Mouse (Mus musculus) forebrain, embryonic 11.5 days (tissue): ENCODE measurements at regions not wholly inside any gene's neighbourhood (a gene's known extent, or its start where the extent isn't known, plus 50 kb on each side); places are given as distances from the start of the nearest gene placed in this dataset.

ENCODE experiments used
- ATAC-seq: fragments of 200-750 bp; cut with Nextera tagmentation; replicated peaks from 2 replicates; pipeline ENCODE4 v1.8.0; 2017; ENCODE audit warnings: moderate TSS enrichment; ENCODE audit not compliant: low FRiP score
- DNase-seq: peaks from one replicate; pipeline ENCODE4 v3.0.0-alpha.2; 2017; ENCODE audit warnings: low spot score
- H3K27ac ChIP-seq: fragments of 300-500 bp; sonication (generic); 2 replicates; pipeline ENCODE4 v1.5.1; 2014; ENCODE audit warnings: low read depth, low read length
- H3K27me3 ChIP-seq: fragments of 300-500 bp; sonication (generic); 2 replicates; pipeline ENCODE4 v1.6.1; 2014; ENCODE audit warnings: mild to moderate bottlenecking, low read length, mixed read lengths; ENCODE audit not compliant: control insufficient read depth, insufficient read depth
- H3K36me3 ChIP-seq: fragments of 300-500 bp; sonication (generic); 2 replicates; pipeline ENCODE4 v1.6.1; 2014; ENCODE audit warnings: mild to moderate bottlenecking, low read length, moderate library complexity, mixed read lengths; ENCODE audit not compliant: control insufficient read depth, insufficient read depth
- H3K4me1 ChIP-seq: fragments of 300-500 bp; sonication (generic); replicated peaks from 2 replicates; pipeline ENCODE4 v1.6.1; 2014; ENCODE audit warnings: low read length, mixed read lengths; ENCODE audit not compliant: control insufficient read depth, insufficient read depth
- H3K4me2 ChIP-seq: fragments of 300-500 bp; sonication (generic); 2 replicates; pipeline ENCODE4 v1.6.1; 2014; ENCODE audit warnings: low read depth, mild to moderate bottlenecking, low read length, moderate library complexity, mixed read lengths; ENCODE audit not compliant: severe bottlenecking
- H3K4me3 ChIP-seq: fragments of 300-500 bp; sonication (generic); 2 replicates; pipeline ENCODE4 v1.5.1; 2014; ENCODE audit warnings: low read depth, low read length
- H3K9ac ChIP-seq: fragments of 300-500 bp; sonication (generic); 2 replicates; pipeline ENCODE4 v1.6.1; 2014; ENCODE audit warnings: low read length
- H3K9me3 ChIP-seq: fragments of 300-500 bp; sonication (generic); 2 replicates; pipeline ENCODE4 v1.6.1; 2016; ENCODE audit warnings: low read length, mixed read lengths; ENCODE audit not compliant: control insufficient read depth
- WGBS: fragments of 180-500 bp; shearing (Covaris S2); extraction: QIAGEN DNeasy Blood & Tissue Kit; methylation state at CpG from one replicate; pipeline ENCODE4 v1.1.7; 2014; 5-methylcytosine and 5-hydroxymethylcytosine counted together

DNA sequence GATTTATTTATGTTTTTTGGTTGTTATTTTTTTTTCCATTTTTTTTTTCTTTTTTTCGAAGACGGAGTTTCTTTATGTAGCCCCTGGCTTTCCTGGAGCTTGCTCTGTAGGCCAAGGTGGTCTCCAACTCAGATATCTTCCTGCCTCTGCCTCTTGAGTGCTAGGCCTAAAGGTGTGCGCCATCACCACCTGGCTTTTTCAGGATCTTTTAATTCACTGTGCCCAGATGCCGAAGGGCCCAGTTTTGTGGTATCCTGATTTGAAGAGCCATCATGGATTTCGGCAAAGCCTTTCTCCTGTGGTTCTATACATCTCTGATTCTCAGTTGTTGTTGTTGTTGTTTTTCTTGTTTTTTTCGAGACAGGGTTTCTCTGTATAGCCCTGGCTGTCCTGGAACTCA is 72.3 kb upstream of the Nek6 start:
- H3K4me2 ChIP-seq, result no peak overlapping the region

GRCm38 (mm10) chr2:38439973-38440372 is 71.5 kb upstream of the Nek6 start:
- DNase-seq, result peak; percentile 22
- no peaks in the 10 kb centered on the region for H3K27me3 ChIP-seq
- no peaks in the 10 kb centered on the region for H3K9me3 ChIP-seq
- no peak overlapping the region for H3K4me3 ChIP-seq
- no peak overlapping the region for H3K27ac ChIP-seq
- no peak overlapping the region for H3K9ac ChIP-seq
- H3K4me1 ChIP-seq, result no peaks in the 10 kb centered on the region
- WGBS, result 86% methylated on average over 5 of the region's 5 CpGs
- H3K36me3 ChIP-seq, result no peaks in the 10 kb centered on the region
- H3K4me2 ChIP-seq, result no peak overlapping the region
- ATAC-seq, result no peak

More for the DNA sequence above, 72.3 kb upstream of the Nek6 start:
- WGBS, result 94% methylated on average over 6 of the region's 6 CpGs
- no peaks in the 10 kb centered on the region for H3K4me1 ChIP-seq
- DNase-seq (peak; percentile 4), ATAC-seq (no peak)
- no peaks in the 10 kb centered on the region for H3K27me3 ChIP-seq
- H3K36me3 ChIP-seq, result no peaks in the 10 kb centered on the region
- no peak overlapping the region for H3K27ac ChIP-seq
- H3K9ac ChIP-seq, result no peak overlapping the region
- H3K9me3 ChIP-seq, result no peaks in the 10 kb centered on the region
- no peak overlapping the region for H3K4me3 ChIP-seq

DNA sequence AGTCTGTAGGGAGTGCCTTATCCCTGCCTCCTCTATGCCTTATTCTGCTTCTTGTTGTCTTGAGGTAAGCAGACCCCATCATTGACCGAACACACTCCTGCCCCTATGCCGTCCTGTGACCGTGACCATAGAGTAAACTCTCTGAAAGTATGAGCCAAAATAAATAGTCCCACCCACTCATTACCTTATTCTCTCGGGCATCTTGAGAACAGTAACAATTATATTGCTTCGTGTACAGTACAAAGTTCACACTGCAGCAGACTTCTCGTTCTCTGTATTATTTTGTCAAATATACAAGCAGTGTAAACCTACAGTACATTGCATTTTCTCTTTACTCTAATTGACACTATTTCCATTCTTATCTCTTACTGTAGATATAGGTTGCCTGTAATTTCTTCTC is 62.4 kb upstream of the Nek6 start:
- Histone ChIP-seq H3K4me3 (no peak overlapping the region), H3K9me3 (no peaks in the 10 kb centered on the region), H3K4me2 (no peak overlapping the region), H3K27ac (no peak overlapping the region), H3K9ac (no peak overlapping the region), H3K36me3 (no peaks in the 10 kb centered on the region), H3K4me1 (no peaks in the 10 kb centered on the region), H3K27me3 (no peaks in the 10 kb centered on the region)
- DNase-seq, result no peak
- no peak for ATAC-seq
- WGBS, result 89% methylated on average over 6 of the region's 6 CpGs

- Histone ChIP-seq H3K4me1 (no peaks in the 10 kb centered on the region), H3K27me3 (no peaks in the 10 kb centered on the region), H3K9me3 (no peaks in the 10 kb centered on the region), H3K4me2 (no peak overlapping the region), H3K27ac (no peak overlapping the region), H3K36me3 (no peaks in the 10 kb centered on the region), H3K4me3 (no peak overlapping the region), H3K9ac (no peak overlapping the region)
- DNase-seq (no peak), ATAC-seq (no peak)
- WGBS, result 87% methylated on average over 3 of the region's 3 CpGs
Measured at GRCm38 (mm10) chr2:38456571-38456970, 54.9 kb upstream of the Nek6 start.

DNA sequence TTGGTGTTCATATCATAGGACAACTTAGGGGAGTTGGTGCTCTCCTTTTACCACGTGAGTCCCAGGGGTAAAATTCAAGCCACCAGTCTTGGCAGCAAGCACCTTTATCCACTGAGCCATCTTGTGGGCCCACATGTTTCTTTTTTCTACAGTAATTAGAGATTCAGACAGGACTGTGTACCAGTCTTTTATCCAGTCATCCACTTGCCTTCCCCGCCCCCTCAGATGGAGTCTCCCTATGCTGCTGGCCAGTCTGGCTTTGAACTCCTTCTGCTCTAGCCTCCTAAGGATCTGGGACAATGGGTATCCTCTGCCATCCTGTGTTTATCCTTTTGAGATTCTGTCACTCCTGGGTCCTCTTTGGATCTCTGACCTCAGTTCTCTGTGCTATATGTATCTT is 51.1 kb upstream of the Nek6 start:
- Histone ChIP-seq H3K9me3 (no peaks in the 10 kb centered on the region), H3K9ac (no peak overlapping the region), H3K27ac (no peak overlapping the region), H3K4me3 (no peak overlapping the region), H3K36me3 (no peaks in the 10 kb centered on the region), H3K4me2 (no peak overlapping the region), H3K4me1 (no peaks in the 10 kb centered on the region), H3K27me3 (no peaks in the 10 kb centered on the region)
- WGBS, result 84% methylated on average over 2 of the region's 2 CpGs
- DNase-seq (no peak), ATAC-seq (no peak)

DNA sequence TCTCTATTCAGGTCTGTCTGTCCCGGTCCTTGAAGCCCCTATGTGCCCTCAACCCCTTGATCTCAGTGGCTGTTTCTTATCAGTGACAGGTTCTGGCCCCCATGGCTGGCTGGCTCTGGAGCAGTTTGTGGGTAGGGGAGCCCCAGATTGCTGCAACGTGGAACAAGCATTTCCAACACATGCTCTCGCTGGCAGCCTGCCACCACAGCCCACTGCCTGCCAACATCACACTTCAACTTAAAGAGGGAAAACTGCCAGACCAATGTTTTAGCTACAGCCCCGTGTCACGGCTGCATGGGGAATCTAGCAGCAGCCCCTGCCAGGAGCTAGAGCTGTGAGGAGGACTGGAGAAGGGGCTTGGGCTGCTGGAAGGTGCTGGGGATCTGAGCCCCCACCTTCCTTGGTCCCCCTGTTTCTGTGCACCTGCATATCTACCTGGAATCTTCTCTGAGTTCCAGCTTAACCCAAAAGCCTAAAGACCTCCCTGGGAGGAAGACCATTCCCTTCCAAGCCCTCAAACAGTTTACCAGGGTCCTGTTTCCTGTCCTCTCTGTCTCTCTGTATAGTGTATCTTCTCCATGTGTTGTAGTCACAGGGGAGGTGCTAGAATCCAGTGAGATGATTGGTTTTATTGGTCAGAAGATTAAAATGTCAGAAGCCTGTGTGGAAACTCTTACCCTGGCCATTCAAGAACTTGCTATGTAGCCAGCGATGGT is 50.5 kb upstream of the Nek6 start:
- Histone ChIP-seq H3K9ac (no peak overlapping the region), H3K27ac (no peak overlapping the region), H3K4me1 (no peaks in the 10 kb centered on the region), H3K4me2 (no peak overlapping the region), H3K27me3 (no peaks in the 10 kb centered on the region), H3K9me3 (no peaks in the 10 kb centered on the region), H3K4me3 (no peak overlapping the region), H3K36me3 (no peaks in the 10 kb centered on the region)
- WGBS, result 81% methylated on average over 6 of the region's 6 CpGs
- ATAC-seq (no peak), DNase-seq (no peak)
